Mouse (Mus musculus): Measurements from ENCODE around the gene 2310079G19Rik. TPM values are rescaled to one million over a fixed set of nuclear protein-coding genes. Genes with fewer than 3 reads are reported as not detected.

The 2310079G19Rik gene
- not detected in 2 replicates for polyA plus RNA-seq (2015; fragmentation: Nextera tagmentation; extraction: Ambion mirVana)

DNA sequence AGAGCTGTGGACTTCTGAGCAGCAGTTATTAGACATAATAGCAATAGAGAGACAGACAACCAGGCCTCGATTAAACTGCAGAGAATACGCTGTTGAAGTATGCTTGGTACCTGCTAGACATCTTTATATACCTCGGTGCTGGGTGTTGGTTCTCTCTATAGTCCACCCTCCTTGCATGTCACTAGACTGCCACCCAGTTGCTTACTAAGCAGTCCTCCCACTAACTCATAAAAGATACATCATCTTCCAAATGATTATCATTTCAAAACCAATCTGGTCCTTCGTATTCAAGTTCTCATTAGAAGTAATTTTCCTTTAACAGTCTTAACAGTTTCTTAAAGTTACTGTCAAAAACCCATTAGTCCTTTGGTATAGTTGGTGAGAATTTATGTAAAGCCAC, at the start of gene 2310079G19Rik:
Gene 2310079G19Rik (minus strand): TSS at position 101 of the 400 bp plus-strand sequence.
- 93% methylated on average over 4 of the region's 4 CpGs for WGBS
- no peak within 1 kb of the TSS for H3K4me2 ChIP-seq
- no peaks in the 10 kb centered on the region for H3K36me3 ChIP-seq (replicated peaks)
- H3K9ac ChIP-seq, result no peak within 1 kb of the TSS
- H3K4me3 ChIP-seq, result no peak within 1 kb of the TSS
- no peaks in the 10 kb centered on the region for H3K9me3 ChIP-seq
- no peaks in the 10 kb centered on the region for H3K27me3 ChIP-seq (replicated peaks)
- no peaks in the 10 kb centered on the region for H3K4me1 ChIP-seq
- no peak within 1 kb of the TSS for H3K27ac ChIP-seq
- ATAC-seq (replicated peaks), result no peak

GRCm38 (mm10) chr16:88671571-88671970, 44.1 kb upstream of the 2310079G19Rik start, which contains the start of gene Krtap27-1:
Krtap27-1 (minus strand) TSS chr16:88671671.
- no peaks in the 10 kb centered on the region for H3K36me3 ChIP-seq (replicated peaks)
- H3K4me1 ChIP-seq, result no peaks in the 10 kb centered on the region
- no peak within 1 kb of the TSS for H3K27ac ChIP-seq
- ATAC-seq (replicated peaks), result no peak
- H3K27me3 ChIP-seq (replicated peaks), result no peaks in the 10 kb centered on the region
- H3K4me2 ChIP-seq, result no peak within 1 kb of the TSS
- H3K9me3 ChIP-seq, result no peaks in the 10 kb centered on the region
- no peak within 1 kb of the TSS for H3K4me3 ChIP-seq
- 90% methylated on average over 4 of the region's 4 CpGs for WGBS
- no peak within 1 kb of the TSS for H3K9ac ChIP-seq

DNA sequence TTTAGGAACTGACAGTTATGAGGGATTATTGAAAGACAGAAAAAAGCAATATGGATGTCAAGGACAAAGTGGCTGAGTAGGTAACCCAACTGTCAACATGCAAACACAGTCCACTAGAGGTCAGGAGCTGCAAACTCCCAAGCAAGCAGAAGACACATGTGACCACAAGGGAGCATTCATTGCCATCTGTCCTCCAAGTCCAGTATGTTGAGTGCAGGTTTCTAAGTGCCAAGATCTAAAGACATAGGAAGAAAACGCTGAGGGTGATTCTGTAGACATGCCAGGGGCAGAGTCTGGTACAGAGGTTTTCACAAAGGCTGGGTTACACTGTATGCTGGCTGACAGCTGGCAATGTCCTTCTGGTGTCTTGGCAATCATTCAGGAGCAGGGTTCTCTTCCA, 30.0 kb upstream of the 2310079G19Rik start:
- 66% methylated on average over 1 of the region's 1 CpGs for WGBS
- Histone ChIP-seq H3K27me3 (replicated peaks) (no peaks in the 10 kb centered on the region), H3K4me2 (no peak overlapping the region), H3K4me3 (no peak overlapping the region), H3K9me3 (no peaks in the 10 kb centered on the region), H3K36me3 (replicated peaks) (no peaks in the 10 kb centered on the region), H3K4me1 (no peaks in the 10 kb centered on the region), H3K27ac (no peak overlapping the region), H3K9ac (no peak overlapping the region)
- ATAC-seq (replicated peaks), result peak; percentile 42; the same call in 1 of the 2 replicates

- no peak overlapping the region for H3K4me2 ChIP-seq
- no peak overlapping the region for H3K9ac ChIP-seq
- no peaks in the 10 kb centered on the region for H3K36me3 ChIP-seq (replicated peaks)
- no peaks in the 10 kb centered on the region for H3K4me1 ChIP-seq
- H3K4me3 ChIP-seq, result no peak overlapping the region
- H3K27me3 ChIP-seq (replicated peaks), result no peaks in the 10 kb centered on the region
- WGBS, result 80% methylated on average over 2 of the region's 2 CpGs
- no peak for ATAC-seq (replicated peaks)
- H3K27ac ChIP-seq, result no peak overlapping the region
- no peaks in the 10 kb centered on the region for H3K9me3 ChIP-seq
Observed at GRCm38 (mm10) chr16:88651952-88652351, 24.5 kb upstream of the 2310079G19Rik start.

DNA sequence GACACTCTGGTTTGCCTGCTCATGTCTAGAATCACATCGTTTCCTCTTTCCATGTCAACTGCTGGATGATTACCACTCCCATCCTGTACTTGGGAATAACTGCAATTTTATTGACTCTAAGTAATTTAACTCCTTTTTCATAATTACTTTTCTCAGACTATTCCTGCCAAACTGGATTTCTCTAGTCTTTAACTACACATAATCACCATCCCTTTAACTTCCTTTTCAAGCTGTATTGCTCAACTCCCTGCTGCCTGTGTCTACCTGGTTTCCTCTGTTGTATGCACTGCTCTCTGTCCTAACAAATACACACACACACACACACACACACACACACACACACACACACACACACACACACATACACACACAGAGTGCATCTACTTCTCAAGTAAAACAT, 23.6 kb upstream of the 2310079G19Rik start:
- WGBS, result 94% methylated on average over 1 of the region's 1 CpGs
- H3K4me2 ChIP-seq, result no peak overlapping the region

GRCm38 (mm10) chr16:88647358-88647846, 19.9 kb upstream of the 2310079G19Rik start, which contains the start of gene Krtap26-1:
Krtap26-1 (minus strand) TSS chr16:88647796.
- Histone ChIP-seq H3K36me3 (replicated peaks) (no peaks in the 10 kb centered on the region), H3K4me1 (no peaks in the 10 kb centered on the region), H3K4me2 (no peak within 1 kb of the TSS), H3K27ac (no peak within 1 kb of the TSS), H3K27me3 (replicated peaks) (no peaks in the 10 kb centered on the region), H3K4me3 (no peak within 1 kb of the TSS), H3K9ac (no peak within 1 kb of the TSS), H3K9me3 (no peaks in the 10 kb centered on the region)
- no peak for ATAC-seq (replicated peaks)
- 83% methylated on average over 10 of the region's 10 CpGs for WGBS

More for the DNA sequence above, 23.6 kb upstream of the 2310079G19Rik start:
- Histone ChIP-seq H3K4me3 (no peak overlapping the region), H3K4me1 (no peaks in the 10 kb centered on the region), H3K36me3 (replicated peaks) (no peaks in the 10 kb centered on the region), H3K9me3 (no peaks in the 10 kb centered on the region), H3K27ac (no peak overlapping the region), H3K9ac (no peak overlapping the region), H3K27me3 (replicated peaks) (no peaks in the 10 kb centered on the region)
- no peak for ATAC-seq (replicated peaks)

DNA sequence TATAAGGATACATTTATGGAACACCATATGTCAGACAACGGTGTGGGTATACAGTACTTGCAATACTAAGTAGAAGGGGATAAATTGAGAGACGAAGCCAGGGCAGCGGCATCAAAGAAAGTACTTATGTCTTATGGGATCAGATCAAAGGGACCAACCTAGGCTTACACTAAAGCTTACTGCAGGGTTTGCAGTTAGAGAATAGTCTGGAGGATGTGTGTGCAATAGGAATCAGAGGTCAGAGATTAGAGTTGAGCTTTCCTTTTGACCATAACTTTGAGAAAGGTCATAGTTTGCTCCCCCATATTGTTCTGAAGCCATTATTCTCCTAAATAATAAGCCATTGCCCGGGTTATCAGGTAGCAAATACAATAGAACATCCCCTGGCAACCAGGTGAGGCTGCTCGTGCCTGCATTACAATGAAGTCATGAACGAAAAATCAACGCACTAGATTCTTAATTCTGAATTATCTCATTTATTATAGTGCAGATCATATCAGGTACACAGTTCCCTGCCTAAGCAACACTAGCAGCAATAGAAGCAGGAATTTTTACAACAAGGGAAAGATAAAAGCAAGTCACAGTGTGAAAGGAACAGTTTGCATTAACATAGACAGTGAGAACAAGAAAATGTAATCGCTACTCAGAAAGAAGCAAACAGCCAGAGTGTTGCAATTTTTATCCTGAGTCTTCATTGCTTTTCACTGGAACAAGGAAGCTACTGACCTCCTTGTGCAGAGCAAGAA, 19.1 kb upstream of the 2310079G19Rik start:
- H3K4me2 ChIP-seq, result no peak overlapping the region
- H3K4me1 ChIP-seq, result no peaks in the 10 kb centered on the region
- no peaks in the 10 kb centered on the region for H3K27me3 ChIP-seq (replicated peaks)
- no peak for ATAC-seq (replicated peaks)
- no peaks in the 10 kb centered on the region for H3K36me3 ChIP-seq (replicated peaks)
- no peak overlapping the region for H3K27ac ChIP-seq
- WGBS, result 68% methylated on average over 8 of the region's 8 CpGs
- no peak overlapping the region for H3K4me3 ChIP-seq
- no peak overlapping the region for H3K9ac ChIP-seq
- H3K9me3 ChIP-seq, result no peaks in the 10 kb centered on the region

DNA sequence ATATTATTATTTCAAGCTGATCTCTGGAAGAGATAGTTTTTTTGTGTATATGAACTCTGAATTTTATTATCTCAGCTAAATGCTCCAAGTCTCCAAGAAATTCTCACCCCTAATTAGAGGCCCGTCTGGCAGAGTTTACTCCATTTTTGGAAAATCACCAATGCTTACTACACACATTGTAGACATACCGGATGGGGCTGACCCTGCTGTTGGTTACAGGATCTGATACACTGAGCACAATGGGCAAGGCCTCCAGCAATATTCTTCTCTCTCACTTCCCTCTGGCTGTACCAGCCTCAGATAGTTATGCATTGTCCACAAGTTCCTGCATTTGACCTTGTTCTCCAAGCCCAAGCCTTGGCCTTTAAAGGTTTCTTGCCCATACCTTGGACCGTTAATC, 12.6 kb upstream of the 2310079G19Rik start:
- WGBS, result 85% methylated on average over 3 of the region's 3 CpGs
- Histone ChIP-seq H3K9me3 (no peaks in the 10 kb centered on the region), H3K27ac (no peak overlapping the region), H3K27me3 (replicated peaks) (no peaks in the 10 kb centered on the region), H3K4me1 (no peaks in the 10 kb centered on the region), H3K36me3 (replicated peaks) (no peaks in the 10 kb centered on the region), H3K4me2 (no peak overlapping the region), H3K9ac (no peak overlapping the region), H3K4me3 (no peak overlapping the region)
- no peak for ATAC-seq (replicated peaks)

- Histone ChIP-seq H3K4me1 (no peaks in the 10 kb centered on the region), H3K9ac (no peak overlapping the region), H3K27me3 (replicated peaks) (no peaks in the 10 kb centered on the region), H3K36me3 (replicated peaks) (no peaks in the 10 kb centered on the region), H3K4me3 (no peak overlapping the region), H3K27ac (no peak overlapping the region), H3K4me2 (no peak overlapping the region), H3K9me3 (no peaks in the 10 kb centered on the region)
- WGBS, result 68% methylated on average over 4 of the region's 4 CpGs
- no peak for ATAC-seq (replicated peaks)
Observed at GRCm38 (mm10) chr16:88635142-88635541, 7.7 kb upstream of the 2310079G19Rik start.

DNA sequence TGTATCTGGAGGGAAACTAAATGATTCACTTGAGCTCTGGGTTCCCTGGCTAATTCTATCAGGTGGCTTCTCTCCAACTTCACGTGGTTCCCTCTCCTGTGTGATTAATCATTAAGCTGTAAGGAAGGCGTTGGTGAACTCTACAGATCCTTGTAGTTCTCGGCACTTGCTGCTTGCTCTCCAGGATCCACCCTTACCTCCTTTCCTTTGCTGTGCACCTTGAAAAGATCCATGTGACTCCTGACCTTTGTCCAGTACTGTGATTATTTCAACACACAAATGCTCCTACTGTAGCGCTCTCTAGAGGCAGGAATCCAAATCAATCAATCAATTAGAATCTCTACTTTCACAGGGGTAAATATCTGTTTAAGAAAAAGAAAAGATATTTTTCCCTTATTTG, 4.0 kb upstream of the 2310079G19Rik start:
- Histone ChIP-seq H3K9ac (no peak overlapping the region), H3K27ac (no peak overlapping the region), H3K4me3 (no peak overlapping the region), H3K27me3 (replicated peaks) (no peaks in the 10 kb centered on the region), H3K36me3 (replicated peaks) (no peaks in the 10 kb centered on the region), H3K4me1 (no peaks in the 10 kb centered on the region), H3K9me3 (no peaks in the 10 kb centered on the region), H3K4me2 (no peak overlapping the region)
- WGBS, result 84% methylated on average over 4 of the region's 4 CpGs
- ATAC-seq (replicated peaks), result no peak

DNA sequence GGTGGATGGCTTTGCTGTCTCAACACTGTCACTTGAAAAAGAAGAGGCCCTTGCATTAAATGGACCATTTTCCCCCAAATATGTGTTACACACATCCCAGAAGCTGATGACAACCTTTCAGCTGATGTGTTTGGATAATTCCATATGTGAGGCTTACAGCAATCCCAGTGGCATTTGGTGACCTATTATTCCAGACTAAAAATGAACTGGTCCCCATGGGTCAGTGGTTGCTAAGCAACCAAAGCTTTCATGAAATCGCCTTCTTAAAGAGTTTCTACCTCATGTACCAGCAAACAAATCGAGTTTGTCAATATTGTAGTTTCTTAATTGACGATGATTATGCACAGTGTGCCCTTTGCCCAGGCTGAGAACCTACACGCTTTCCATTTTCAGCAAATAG, 14.8 kb downstream of the 2310079G19Rik start:
- H3K4me1 ChIP-seq, result 0 out of 2 replicates have a peak, but pooled peaks cover 4% of the 10 kb centered on the region
- H3K9ac ChIP-seq, result no peak overlapping the region
- H3K27me3 ChIP-seq (replicated peaks), result no peaks in the 10 kb centered on the region
- 42% methylated on average over 4 of the region's 4 CpGs for WGBS
- ATAC-seq (replicated peaks), result no peak
- no peak overlapping the region for H3K27ac ChIP-seq
- H3K4me3 ChIP-seq, result no peak overlapping the region
- no peaks in the 10 kb centered on the region for H3K9me3 ChIP-seq
- no peaks in the 10 kb centered on the region for H3K36me3 ChIP-seq (replicated peaks)
- H3K4me2 ChIP-seq, result no peak overlapping the region

DNA sequence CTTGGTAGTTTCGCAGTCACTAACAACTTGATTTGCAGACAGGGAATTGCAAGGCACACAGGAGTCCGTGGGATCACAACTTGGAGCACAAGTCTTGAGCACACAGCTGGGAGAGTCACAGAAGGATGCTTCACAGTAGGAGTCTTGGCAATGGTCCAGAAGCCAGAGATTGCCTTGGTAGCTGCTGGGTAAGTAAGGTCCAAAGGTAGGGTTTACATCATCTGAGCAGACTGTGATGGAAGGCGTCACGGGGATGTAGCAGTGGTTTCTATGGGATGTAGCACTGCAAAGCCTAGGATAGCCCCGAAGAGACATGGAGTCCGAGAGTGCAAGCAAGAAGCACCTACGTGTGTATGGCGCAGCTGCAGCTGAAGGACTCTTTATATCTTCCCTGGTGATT, 15.5 kb downstream of the 2310079G19Rik start, which contains the start of gene Krtap24-1:
Gene Krtap24-1 (minus strand): TSS at position 358 of the 400 bp plus-strand sequence.
- Histone ChIP-seq H3K9me3 (no peaks in the 10 kb centered on the region), H3K27me3 (replicated peaks) (no peaks in the 10 kb centered on the region), H3K9ac (no peak within 1 kb of the TSS), H3K4me3 (no peak within 1 kb of the TSS), H3K36me3 (replicated peaks) (no peaks in the 10 kb centered on the region), H3K4me2 (no peak within 1 kb of the TSS), H3K4me1 (0 out of 2 replicates have a peak, but pooled peaks cover 4% of the 10 kb centered on the region), H3K27ac (no peak within 1 kb of the TSS)
- 92% methylated on average over 8 of the region's 8 CpGs for WGBS
- ATAC-seq (replicated peaks), result no peak

DNA sequence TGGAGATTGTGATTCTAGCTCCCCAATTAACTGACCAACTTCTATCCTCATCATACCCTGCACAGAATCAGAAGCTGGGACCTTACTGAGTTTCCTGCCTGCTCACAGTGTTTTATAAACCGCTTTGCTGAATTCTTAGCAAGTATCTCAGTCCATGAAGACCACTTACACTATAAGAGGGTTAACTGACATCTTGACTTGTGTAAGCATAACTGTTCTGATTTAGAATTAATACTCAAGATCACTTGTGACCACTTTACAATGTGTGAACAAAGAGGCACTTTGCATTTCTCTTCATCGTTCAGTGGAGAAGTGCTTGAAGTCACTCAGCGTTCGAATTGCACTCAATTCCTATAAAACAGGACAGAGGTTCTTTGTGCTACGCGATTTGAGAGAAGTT, 22.9 kb downstream of the 2310079G19Rik start:
- ATAC-seq (replicated peaks), result no peak
- WGBS, result 79% methylated on average over 6 of the region's 6 CpGs

More for the DNA sequence above, 22.9 kb downstream of the 2310079G19Rik start:
- Histone ChIP-seq H3K4me1 (no peaks in the 10 kb centered on the region), H3K27me3 (replicated peaks) (no peaks in the 10 kb centered on the region), H3K4me3 (no peak overlapping the region), H3K9me3 (no peaks in the 10 kb centered on the region), H3K4me2 (no peak overlapping the region), H3K9ac (no peak overlapping the region), H3K36me3 (replicated peaks) (no peaks in the 10 kb centered on the region), H3K27ac (no peak overlapping the region)
